Mouse (Mus musculus) MN1 (cell line): ENCODE results near the gene Fndc9.

Experiments
- DNase-seq: peaks from one replicate; pipeline ENCODE4 v3.0.0-alpha.2; 2016; ENCODE audit warnings: low spot score

Gene Fndc9

GRCm38 (mm10) chr11:46276168-46276567 lies 40.8 kb downstream of the Fndc9 start:
- no peak for DNase-seq

GRCm38 (mm10) chr11:46276778-46277177 lies 41.4 kb downstream of the Fndc9 start:
- no peak for DNase-seq

GRCm38 (mm10) chr11:46278140-46278539 lies 42.8 kb downstream of the Fndc9 start:
- DNase-seq, result no peak

- no peak for DNase-seq
Observed at GRCm38 (mm10) chr11:46278709-46279108, 43.4 kb downstream of the Fndc9 start.

- no peak for DNase-seq
Observed at GRCm38 (mm10) chr11:46282612-46283011, 47.3 kb downstream of the Fndc9 start.

- no peak for DNase-seq
Observed at GRCm38 (mm10) chr11:46283800-46284199, 48.5 kb downstream of the Fndc9 start.

GRCm38 (mm10) chr11:46286803-46287202 lies 51.5 kb downstream of the Fndc9 start:
- no peak for DNase-seq

- DNase-seq, result no peak
Observed at GRCm38 (mm10) chr11:46288091-46288490, 52.8 kb downstream of the Fndc9 start.

GRCm38 (mm10) chr11:46289022-46289421 lies 53.7 kb downstream of the Fndc9 start:
- no peak for DNase-seq
